Mouse (Mus musculus): Measurements from ENCODE around the gene Atp5b. TPM values are rescaled to one million over a fixed set of nuclear protein-coding genes. Genes with fewer than 3 reads are reported as not detected.
"Not testable (repeated sequence)": the region's sequence is repeated elsewhere in the genome, so short reads cannot be mapped to it uniquely, and the experiment has no call there.

Atp5b gene
- polyA plus RNA-seq, 1 experiment from 2014 or later = 3,411 TPM

GRCm38 (mm10) chr10:128048157-128048556 is 34.9 kb upstream of the Atp5b start:
- Histone ChIP-seq H3K4me1 (ENCODE audit: insufficient read depth, low read length) (peaks cover 8% of the 10 kb centered on the region), H3K4me3 (ENCODE audit: low read length) (no peak overlapping the region), H3K27ac (ENCODE audit: low read length) (no peak overlapping the region), H3K36me3 (ENCODE audit: insufficient read depth, low read length) (peaks cover 70% of the 10 kb centered on the region), H3K27me3 (ENCODE audit: insufficient read depth, low read length) (no peaks in the 10 kb centered on the region), H3K9ac (replicated peaks; ENCODE audit: low read length) (no peak overlapping the region), H3K4me2 (replicated peaks; ENCODE audit: low read depth, low read length) (no peak overlapping the region), H3K9me3 (ENCODE audit: low read length) (no peaks in the 10 kb centered on the region)
- 97% methylated on average over 8 of the region's 8 CpGs for WGBS
- ATAC-seq (ENCODE audit: low FRiP score, low TSS enrichment) = no peak

GRCm38 (mm10) chr10:128049741-128050140 is 33.3 kb upstream of the Atp5b start:
- H3K9me3 ChIP-seq (ENCODE audit: low read length) = no peaks in the 10 kb centered on the region
- 98% methylated on average over 2 of the region's 2 CpGs for WGBS
- no peak overlapping the region for H3K9ac ChIP-seq (replicated peaks; ENCODE audit: low read length)
- 0 out of 2 replicates have a peak, but pooled peaks have one; percentile 27 for ATAC-seq (ENCODE audit: low FRiP score, low TSS enrichment)
- no peaks in the 10 kb centered on the region for H3K27me3 ChIP-seq (ENCODE audit: insufficient read depth, low read length)
- peaks cover 55% of the 10 kb centered on the region for H3K36me3 ChIP-seq (ENCODE audit: insufficient read depth, low read length)
- 0 out of 2 replicates have a peak, but pooled peaks cover under 1% of the 10 kb centered on the region for H3K4me1 ChIP-seq (ENCODE audit: insufficient read depth, low read length)
- H3K4me2 ChIP-seq (replicated peaks; ENCODE audit: low read depth, low read length) = no peak overlapping the region
- H3K4me3 ChIP-seq (ENCODE audit: low read length) = no peak overlapping the region
- H3K27ac ChIP-seq (ENCODE audit: low read length) = no peak overlapping the region

DNA sequence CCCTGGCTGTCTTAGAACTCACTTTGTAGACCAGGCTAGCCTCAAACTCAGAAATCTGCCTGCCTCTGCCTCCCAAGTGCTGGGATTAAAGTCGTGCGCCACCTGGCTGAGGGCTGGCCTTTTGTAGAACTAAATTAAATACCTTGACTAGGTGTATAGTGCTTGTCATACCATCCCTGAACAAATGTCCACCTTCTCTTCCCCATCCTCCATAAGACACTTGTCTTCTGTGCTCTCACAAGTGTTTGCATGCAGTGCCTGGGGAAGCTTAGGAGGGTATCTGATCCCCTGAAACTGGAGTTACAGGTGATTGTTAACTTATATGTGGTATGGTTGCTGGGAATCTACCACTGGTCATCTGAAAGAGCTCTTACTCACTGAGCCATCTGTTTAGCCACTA is 32.7 kb upstream of the Atp5b start:
- Histone ChIP-seq H3K4me2 (replicated peaks; ENCODE audit: low read depth, low read length) (no peak overlapping the region), H3K9ac (replicated peaks; ENCODE audit: low read length) (no peak overlapping the region), H3K9me3 (ENCODE audit: low read length) (no peaks in the 10 kb centered on the region), H3K4me3 (ENCODE audit: low read length) (no peak overlapping the region), H3K27ac (ENCODE audit: low read length) (no peak overlapping the region), H3K36me3 (ENCODE audit: insufficient read depth, low read length) (peaks cover 51% of the 10 kb centered on the region), H3K27me3 (ENCODE audit: insufficient read depth, low read length) (no peaks in the 10 kb centered on the region), H3K4me1 (ENCODE audit: insufficient read depth, low read length) (no peaks in the 10 kb centered on the region)
- no peak for ATAC-seq (ENCODE audit: low FRiP score, low TSS enrichment)
- 91% methylated on average over 2 of the region's 2 CpGs for WGBS

DNA sequence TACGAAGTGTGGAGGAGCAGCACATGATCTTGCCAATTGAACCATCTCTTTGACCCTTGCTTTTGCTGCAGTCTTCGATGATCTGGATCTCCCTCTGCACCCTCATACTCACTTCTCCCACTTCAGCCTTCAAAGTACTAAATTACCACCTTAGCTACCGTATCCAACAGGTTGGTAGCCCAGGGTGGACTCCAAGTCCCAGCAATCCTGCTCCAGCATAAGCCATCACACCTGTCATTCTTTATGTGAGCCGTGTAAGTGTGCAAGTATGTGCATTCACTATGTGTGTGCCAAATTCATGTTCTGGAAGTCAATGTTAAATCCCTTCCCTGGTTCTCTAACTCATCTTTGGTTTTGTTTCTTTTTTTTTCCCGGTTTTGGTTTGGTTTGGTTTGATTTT is 31.5 kb upstream of the Atp5b start:
- H3K36me3 ChIP-seq (ENCODE audit: insufficient read depth, low read length) = peaks cover 41% of the 10 kb centered on the region
- no peak for ATAC-seq (ENCODE audit: low FRiP score, low TSS enrichment)
- H3K4me3 ChIP-seq (ENCODE audit: low read length) = no peak overlapping the region
- no peak overlapping the region for H3K27ac ChIP-seq (ENCODE audit: low read length)
- H3K9ac ChIP-seq (replicated peaks; ENCODE audit: low read length) = no peak overlapping the region
- H3K4me1 ChIP-seq (ENCODE audit: insufficient read depth, low read length) = no peaks in the 10 kb centered on the region
- H3K9me3 ChIP-seq (ENCODE audit: low read length) = no peaks in the 10 kb centered on the region
- H3K4me2 ChIP-seq (replicated peaks; ENCODE audit: low read depth, low read length) = no peak overlapping the region
- no peaks in the 10 kb centered on the region for H3K27me3 ChIP-seq (ENCODE audit: insufficient read depth, low read length)
- WGBS = 95% methylated on average over 5 of the region's 5 CpGs

- ATAC-seq (ENCODE audit: low FRiP score, low TSS enrichment); H3K4me2 ChIP-seq (replicated peaks; ENCODE audit: low read depth, low read length); H3K4me3 ChIP-seq (ENCODE audit: low read length); H3K27ac ChIP-seq (ENCODE audit: low read length); H3K27me3 ChIP-seq (ENCODE audit: insufficient read depth, low read length); H3K4me1 ChIP-seq (ENCODE audit: insufficient read depth, low read length); H3K9me3 ChIP-seq (ENCODE audit: low read length); H3K9ac ChIP-seq (replicated peaks; ENCODE audit: low read length): not testable (repeated sequence)
- 100% methylated on average over 1 of the region's 2 CpGs for WGBS
- peaks cover 36% of the 10 kb centered on the region for H3K36me3 ChIP-seq (ENCODE audit: insufficient read depth, low read length)
Observed at GRCm38 (mm10) chr10:128052136-128052535, 30.9 kb upstream of the Atp5b start.

GRCm38 (mm10) chr10:128053001-128053400 is 30.1 kb upstream of the Atp5b start:
- ATAC-seq (ENCODE audit: low FRiP score, low TSS enrichment) = no peak
- H3K9ac ChIP-seq (replicated peaks; ENCODE audit: low read length) = no peak overlapping the region
- no peak overlapping the region for H3K4me2 ChIP-seq (replicated peaks; ENCODE audit: low read depth, low read length)
- no peaks in the 10 kb centered on the region for H3K27me3 ChIP-seq (ENCODE audit: insufficient read depth, low read length)
- H3K27ac ChIP-seq (ENCODE audit: low read length) = no peak overlapping the region
- 94% methylated on average over 8 of the region's 8 CpGs for WGBS
- peaks cover 29% of the 10 kb centered on the region for H3K36me3 ChIP-seq (ENCODE audit: insufficient read depth, low read length)
- H3K4me3 ChIP-seq (ENCODE audit: low read length) = no peak overlapping the region
- no peaks in the 10 kb centered on the region for H3K9me3 ChIP-seq (ENCODE audit: low read length)
- H3K4me1 ChIP-seq (ENCODE audit: insufficient read depth, low read length) = peaks cover 5% of the 10 kb centered on the region

GRCm38 (mm10) chr10:128058184-128058583 is 24.9 kb upstream of the Atp5b start:
- peak overlapping the region; percentile 94 for H3K9ac ChIP-seq (replicated peaks; ENCODE audit: low read length)
- H3K9me3 ChIP-seq (ENCODE audit: low read length) = no peaks in the 10 kb centered on the region
- WGBS = under 1% methylated on average over 18 of the region's 18 CpGs
- H3K4me1 ChIP-seq (ENCODE audit: insufficient read depth, low read length) = peaks cover 27% of the 10 kb centered on the region
- ATAC-seq (ENCODE audit: low FRiP score, low TSS enrichment) = peak; percentile 5; the same call in 1 of the 2 replicates
- H3K36me3 ChIP-seq (ENCODE audit: insufficient read depth, low read length) = 0 out of 2 replicates have a peak, but pooled peaks cover 5% of the 10 kb centered on the region
- peak overlapping the region; percentile 92 for H3K4me2 ChIP-seq (replicated peaks; ENCODE audit: low read depth, low read length)
- H3K27me3 ChIP-seq (ENCODE audit: insufficient read depth, low read length) = no peaks in the 10 kb centered on the region
- H3K4me3 ChIP-seq (ENCODE audit: low read length) = peak overlapping the region; percentile 85
- peak overlapping the region; percentile 99 for H3K27ac ChIP-seq (ENCODE audit: low read length)

- whole genome bisulfite sequencing = 0% methylated on average over 66 of the region's 72 CpGs
- ATAC-seq (ENCODE audit: low FRiP score, low TSS enrichment) = peak; percentile 95
- no peaks in the 10 kb centered on the region for H3K27me3 ChIP-seq (ENCODE audit: insufficient read depth, low read length)
Observed at GRCm38 (mm10) chr10:128058601-128059151, 24.4 kb upstream of the Atp5b start, which contains the start of gene Ptges3. TSS of gene Ptges3 (plus strand) at chr10:128058954.

DNA sequence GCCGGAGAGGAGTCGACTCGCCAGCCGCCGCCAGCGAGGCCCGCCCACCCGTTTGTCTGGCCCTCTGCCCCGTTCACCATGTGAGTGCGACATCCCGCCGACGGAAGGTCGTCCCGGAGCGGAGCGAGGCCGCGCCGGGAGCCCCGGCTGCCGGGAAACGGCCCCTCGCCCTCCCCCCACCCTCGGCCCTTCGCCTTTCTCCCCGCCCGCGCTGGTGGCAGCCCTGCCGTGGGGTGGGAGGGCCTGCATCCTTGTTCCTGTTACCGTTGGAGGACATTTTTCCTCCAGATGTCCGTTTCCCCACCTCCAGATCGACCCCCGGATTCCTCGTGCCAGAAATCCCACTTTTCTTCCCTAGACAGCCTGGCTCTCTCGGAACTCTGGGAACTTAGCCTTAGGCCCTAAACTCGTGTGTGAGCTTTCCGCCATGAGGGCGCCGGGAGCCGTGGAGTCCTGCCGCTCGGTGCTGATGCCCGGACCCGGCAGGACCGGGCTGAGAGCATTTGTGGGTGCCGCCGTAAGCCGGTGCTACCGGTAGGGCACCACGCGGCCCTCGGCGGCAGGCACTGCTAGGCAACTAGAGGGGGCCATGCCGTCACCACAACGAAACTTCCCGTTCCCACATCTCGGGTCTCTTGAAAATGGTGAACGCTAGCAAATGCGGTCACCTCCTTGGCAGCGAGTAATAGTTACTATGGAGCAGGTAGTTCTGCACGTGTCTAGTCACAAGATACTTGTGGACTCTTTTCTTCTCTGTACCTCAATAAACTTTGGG is 23.7 kb upstream of the Atp5b start:
- ATAC-seq (ENCODE audit: low FRiP score, low TSS enrichment) = peak; percentile 56
- Histone ChIP-seq H3K36me3 (ENCODE audit: insufficient read depth, low read length) (peaks cover 9% of the 10 kb centered on the region), H3K4me3 (ENCODE audit: low read length) (peak overlapping the region; percentile 85), H3K9ac (replicated peaks; ENCODE audit: low read length) (peak overlapping the region; percentile 94), H3K4me2 (replicated peaks; ENCODE audit: low read depth, low read length) (peak overlapping the region; percentile 92), H3K27ac (ENCODE audit: low read length) (peak overlapping the region; percentile 99), H3K9me3 (ENCODE audit: low read length) (no peaks in the 10 kb centered on the region), H3K27me3 (ENCODE audit: insufficient read depth, low read length) (no peaks in the 10 kb centered on the region), H3K4me1 (ENCODE audit: insufficient read depth, low read length) (peaks cover 27% of the 10 kb centered on the region)
- WGBS = under 1% methylated on average over 58 of the region's 62 CpGs

More at GRCm38 (mm10) chr10:128058601-128059151, 24.4 kb upstream of the Atp5b start, which contains the start of gene Ptges3:
- no peaks in the 10 kb centered on the region for H3K9me3 ChIP-seq (ENCODE audit: low read length)
- peaks cover 27% of the 10 kb centered on the region for H3K4me1 ChIP-seq (ENCODE audit: insufficient read depth, low read length)
- H3K27ac ChIP-seq (ENCODE audit: low read length) = peak within 1 kb of the TSS; percentile 99
- 0 out of 2 replicates have a peak, but pooled peaks cover 5% of the 10 kb centered on the region for H3K36me3 ChIP-seq (ENCODE audit: insufficient read depth, low read length)
- H3K4me3 ChIP-seq (ENCODE audit: low read length) = peak within 1 kb of the TSS; percentile 85
- H3K9ac ChIP-seq (replicated peaks; ENCODE audit: low read length) = peak within 1 kb of the TSS; percentile 94
- peak within 1 kb of the TSS; percentile 92 for H3K4me2 ChIP-seq (replicated peaks; ENCODE audit: low read depth, low read length)

- no peaks in the 10 kb centered on the region for H3K9me3 ChIP-seq (ENCODE audit: low read length)
- 83% methylated on average over 5 of the region's 5 CpGs for WGBS
- no peak overlapping the region for H3K27ac ChIP-seq (ENCODE audit: low read length)
- H3K9ac ChIP-seq (replicated peaks; ENCODE audit: low read length) = peak overlapping the region; percentile 94
- peak overlapping the region; percentile 85 for H3K4me3 ChIP-seq (ENCODE audit: low read length)
- H3K27me3 ChIP-seq (ENCODE audit: insufficient read depth, low read length) = no peaks in the 10 kb centered on the region
- H3K4me1 ChIP-seq (ENCODE audit: insufficient read depth, low read length) = peaks cover 30% of the 10 kb centered on the region
- peak overlapping the region; percentile 92 for H3K4me2 ChIP-seq (replicated peaks; ENCODE audit: low read depth, low read length)
- H3K36me3 ChIP-seq (ENCODE audit: insufficient read depth, low read length) = peaks cover 11% of the 10 kb centered on the region
- no peak for ATAC-seq (ENCODE audit: low FRiP score, low TSS enrichment)
Observed at GRCm38 (mm10) chr10:128061109-128061508, 22.0 kb upstream of the Atp5b start.

Data from kidney, embryonic 16.5 days (tissue).